Mouse (Mus musculus) embryonic facial prominence, embryonic 13.5 days (tissue): Measurements from ENCODE around the gene Leng1. TPM values are rescaled to one million over a fixed set of nuclear protein-coding genes. Genes with fewer than 3 reads are reported as not detected.
"Not testable (repeated sequence)": the region's sequence is repeated elsewhere in the genome, so short reads cannot be mapped to it uniquely, and the experiment has no call there.

Source experiments
- ATAC-seq: fragments of 200-750 bp; cut with Nextera tagmentation; 2 replicates; pipeline ENCODE4 v1.8.0; 2017; ENCODE audit warnings: low read depth; ENCODE audit not compliant: insufficient number of reproducible peaks, insufficient read depth, low FRiP score, low TSS enrichment
- H3K27ac ChIP-seq: fragments of 300-500 bp; sonication (generic); 2 replicates; pipeline ENCODE4 v1.5.1; 2015; ENCODE audit warnings: moderate library complexity, mild to moderate bottlenecking, inconsistent platforms
- H3K27me3 ChIP-seq: fragments of 300-500 bp; sonication (generic); 2 replicates; pipeline ENCODE4 v1.6.1; 2015; ENCODE audit warnings: mild to moderate bottlenecking, inconsistent platforms
- H3K36me3 ChIP-seq: fragments of 300-500 bp; sonication (generic); 2 replicates; pipeline ENCODE4 v1.6.1; 2015; ENCODE audit warnings: mild to moderate bottlenecking, inconsistent platforms
- H3K4me1 ChIP-seq: fragments of 300-500 bp; sonication (generic); 2 replicates; pipeline ENCODE4 v1.6.1; 2015; ENCODE audit warnings: inconsistent platforms
- H3K4me2 ChIP-seq: fragments of 300-500 bp; sonication (generic); 2 replicates; pipeline ENCODE4 v1.6.1; 2015; ENCODE audit warnings: moderate library complexity, mild to moderate bottlenecking, inconsistent platforms
- H3K4me3 ChIP-seq: fragments of 300-500 bp; sonication (generic); 2 replicates; pipeline ENCODE4 v1.5.1; 2015; ENCODE audit warnings: mild to moderate bottlenecking, inconsistent platforms
- H3K9ac ChIP-seq: fragments of 300-500 bp; sonication (generic); 2 replicates; pipeline ENCODE4 v1.6.1; 2015; ENCODE audit warnings: mild to moderate bottlenecking, inconsistent platforms
- H3K9me3 ChIP-seq: fragments of 300-500 bp; sonication (generic); 2 replicates; pipeline ENCODE4 v1.6.1; 2016; ENCODE audit warnings: inconsistent platforms
- WGBS: fragments of 180-500 bp; shearing (Covaris S2); methylation state at CpG from one replicate; pipeline ENCODE4 v1.1.7; 2015; ENCODE audit warnings: mixed read lengths; 5-methylcytosine and 5-hydroxymethylcytosine counted together
- polyA plus RNA-seq: library from polyadenylated mRNA; unstranded; fragments of >200 nt; fragmentation: Nextera tagmentation; extraction: Ambion mirVana; gene quantifications from 2 replicates; pipeline ENCODE4 v1.2.1, GENCODE M21; 2015

The Leng1 gene
- 20.0 and 20.6 TPM in 2 replicates for polyA plus RNA-seq

- Histone ChIP-seq H3K4me1 (peaks cover 23% of the 10 kb centered on the region), H3K4me3 (peak within 1 kb of the TSS; percentile 74), H3K27me3 (no peaks in the 10 kb centered on the region), H3K4me2 (peak within 1 kb of the TSS; percentile 70), H3K36me3 (peaks cover 28% of the 10 kb centered on the region), H3K27ac (peak within 1 kb of the TSS; percentile 90), H3K9ac (peak within 1 kb of the TSS; percentile 87), H3K9me3 (no peaks in the 10 kb centered on the region)
- peak; percentile 97 for ATAC-seq
- 4% methylated on average over 45 of the region's 45 CpGs for WGBS
Observed at GRCm38 (mm10) chr7:3665215-3666114, at the start of gene Leng1. Gene Leng1, minus strand, starts transcription at chr7:3665840.

DNA sequence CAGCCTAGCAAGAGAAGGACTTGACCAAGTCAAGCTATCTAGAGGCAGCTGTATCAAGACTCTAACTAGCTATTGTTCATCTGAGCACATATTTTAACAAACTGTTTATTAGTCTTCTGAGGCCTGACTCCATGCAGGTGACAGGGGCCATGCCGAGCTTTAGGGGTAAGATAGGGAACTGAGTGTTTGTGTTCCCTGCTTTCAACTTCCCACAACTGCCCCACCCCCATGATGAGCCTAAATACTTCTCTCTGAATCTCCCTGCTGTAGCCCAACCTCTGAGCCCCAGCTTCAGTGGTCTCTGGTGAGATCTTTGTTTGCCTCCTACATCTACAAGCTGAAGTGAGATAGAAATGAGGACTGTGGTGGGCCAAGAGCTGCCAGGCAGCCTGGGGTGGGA lies 49.6 kb upstream of the Leng1 start:
- H3K9ac ChIP-seq, result no peak overlapping the region
- ATAC-seq, result no peak
- no peak overlapping the region for H3K4me3 ChIP-seq
- H3K27me3 ChIP-seq, result no peaks in the 10 kb centered on the region
- 71% methylated on average over 1 of the region's 1 CpGs for WGBS
- no peaks in the 10 kb centered on the region for H3K4me1 ChIP-seq
- H3K36me3 ChIP-seq, result no peaks in the 10 kb centered on the region
- H3K27ac ChIP-seq, result no peak overlapping the region
- no peak overlapping the region for H3K4me2 ChIP-seq
- H3K9me3 ChIP-seq, result no peaks in the 10 kb centered on the region

- H3K4me1 ChIP-seq, result no peaks in the 10 kb centered on the region
- WGBS, result 37% methylated on average over 5 of the region's 5 CpGs
- H3K4me3 ChIP-seq, result no peak overlapping the region
- H3K9ac ChIP-seq, result no peak overlapping the region
- H3K4me2 ChIP-seq, result no peak overlapping the region
- H3K27me3 ChIP-seq, result no peaks in the 10 kb centered on the region
- H3K36me3 ChIP-seq, result peaks cover 6% of the 10 kb centered on the region; the same call in 1 of the 2 replicates
- no peak overlapping the region for H3K27ac ChIP-seq
- H3K9me3 ChIP-seq, result no peaks in the 10 kb centered on the region
- no peak for ATAC-seq
Observed at GRCm38 (mm10) chr7:3712264-3712942, 46.8 kb upstream of the Leng1 start.

GRCm38 (mm10) chr7:3709000-3709399 lies 43.4 kb upstream of the Leng1 start:
- no peaks in the 10 kb centered on the region for H3K9me3 ChIP-seq
- H3K36me3 ChIP-seq, result peaks cover 28% of the 10 kb centered on the region
- no peak overlapping the region for H3K4me2 ChIP-seq
- no peaks in the 10 kb centered on the region for H3K27me3 ChIP-seq
- H3K27ac ChIP-seq, result no peak overlapping the region
- ATAC-seq, result no peak
- peaks cover 17% of the 10 kb centered on the region for H3K4me1 ChIP-seq
- no peak overlapping the region for H3K4me3 ChIP-seq
- WGBS, result 68% methylated on average over 1 of the region's 1 CpGs
- no peak overlapping the region for H3K9ac ChIP-seq

DNA sequence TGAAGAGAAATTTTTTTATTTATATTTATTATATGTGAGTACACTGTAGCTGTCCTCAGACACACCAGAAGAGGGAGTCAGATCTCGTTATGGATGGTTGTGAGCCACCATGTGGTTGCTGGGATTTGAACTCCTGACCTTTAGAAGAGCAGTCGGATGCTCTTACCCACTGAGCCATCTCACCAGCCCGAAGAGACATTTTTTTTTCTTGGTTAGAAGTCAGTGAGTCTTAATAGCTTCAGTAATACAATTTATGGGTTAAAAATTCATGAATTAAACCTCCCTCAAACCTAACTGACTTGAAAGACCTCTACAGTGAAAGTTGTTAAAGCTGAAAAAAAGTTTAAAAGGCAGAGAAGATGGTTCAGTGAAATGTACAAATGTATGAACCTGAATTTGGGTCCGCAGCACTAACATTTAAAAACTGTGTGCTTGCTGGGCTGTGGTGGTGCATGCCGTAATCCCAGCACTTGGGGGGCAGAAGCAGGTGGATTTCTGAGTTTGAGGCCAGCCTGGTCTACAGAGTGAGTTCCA lies 42.9 kb upstream of the Leng1 start:
- ATAC-seq, H3K27ac ChIP-seq, H3K4me2 ChIP-seq, H3K4me3 ChIP-seq, H3K9me3 ChIP-seq, H3K9ac ChIP-seq, H3K27me3 ChIP-seq: not testable (repeated sequence)
- Histone ChIP-seq H3K4me1 (peaks cover 17% of the 10 kb centered on the region), H3K36me3 (peaks cover 28% of the 10 kb centered on the region)
- WGBS, result 36% methylated on average over 5 of the region's 5 CpGs

- Histone ChIP-seq H3K27ac (no peak overlapping the region), H3K36me3 (peaks cover 28% of the 10 kb centered on the region), H3K4me2 (no peak overlapping the region)
Observed at GRCm38 (mm10) chr7:3707568-3708413, 42.2 kb upstream of the Leng1 start.

DNA sequence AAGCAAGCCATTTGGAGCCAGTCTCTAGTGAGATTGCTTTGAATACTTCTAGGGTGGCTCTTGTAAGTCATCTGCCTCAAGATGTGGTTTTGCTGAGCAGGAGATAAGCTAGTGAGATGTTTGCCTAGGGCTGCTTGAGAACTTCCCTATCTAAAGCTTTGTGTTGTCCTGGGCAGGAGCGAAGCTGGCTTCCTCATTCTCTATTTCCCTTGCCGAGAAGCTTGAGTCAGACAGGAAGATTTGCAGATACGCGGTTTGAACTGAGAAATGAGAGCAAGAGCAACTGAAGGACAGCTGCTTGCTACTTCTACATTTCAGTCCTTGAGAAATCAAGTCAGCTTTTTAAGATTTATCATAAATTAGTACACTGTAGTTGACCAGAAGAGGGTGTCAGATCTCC lies 41.4 kb upstream of the Leng1 start:
- peak overlapping the region; percentile 91; the same call in 1 of the 2 replicates for H3K4me2 ChIP-seq
- H3K4me1 ChIP-seq, result peaks cover 17% of the 10 kb centered on the region
- H3K36me3 ChIP-seq, result peaks cover 28% of the 10 kb centered on the region
- no peaks in the 10 kb centered on the region for H3K9me3 ChIP-seq
- 0 out of 2 replicates have a peak overlapping the region, but pooled peaks have one; percentile 6 for H3K4me3 ChIP-seq
- 0 out of 2 replicates have a peak overlapping the region, but pooled peaks have one; percentile 6 for H3K9ac ChIP-seq
- H3K27ac ChIP-seq, result no peak overlapping the region
- ATAC-seq, result no peak
- H3K27me3 ChIP-seq, result no peaks in the 10 kb centered on the region
- WGBS, result 53% methylated on average over 4 of the region's 4 CpGs

More at GRCm38 (mm10) chr7:3707568-3708413, 42.2 kb upstream of the Leng1 start:
- H3K9me3 ChIP-seq, result no peaks in the 10 kb centered on the region
- WGBS, result 31% methylated on average over 7 of the region's 7 CpGs
- peaks cover 17% of the 10 kb centered on the region for H3K4me1 ChIP-seq
- ATAC-seq, result no peak
- H3K9ac ChIP-seq, result no peak overlapping the region
- no peaks in the 10 kb centered on the region for H3K27me3 ChIP-seq
- H3K4me3 ChIP-seq, result no peak overlapping the region

DNA sequence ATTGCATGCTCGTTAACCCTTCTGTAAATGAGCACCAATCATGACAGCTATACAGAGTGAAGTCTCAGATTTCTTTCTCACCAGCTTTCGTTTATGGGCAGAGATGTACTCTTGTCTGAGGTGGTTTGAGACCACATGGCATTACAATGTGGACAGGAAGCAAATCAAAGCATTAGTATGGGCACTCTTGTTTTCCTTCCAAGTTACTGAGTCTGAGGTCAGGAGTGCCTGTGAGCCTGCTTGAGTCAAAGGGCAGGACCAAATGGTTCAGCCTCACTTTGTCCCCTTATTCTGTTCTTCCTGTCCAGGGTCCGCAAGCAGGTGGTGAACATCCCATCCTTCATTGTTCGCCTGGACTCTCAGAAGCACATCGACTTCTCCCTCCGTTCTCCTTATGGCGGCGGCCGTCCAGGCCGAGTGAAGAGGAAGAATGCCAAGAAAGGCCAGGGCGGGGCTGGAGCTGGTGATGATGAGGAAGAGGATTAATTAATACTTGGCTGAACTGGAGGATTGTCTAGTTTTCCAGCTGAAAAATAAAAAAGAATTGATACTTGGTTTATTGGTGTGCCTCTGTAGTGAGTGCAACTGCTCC lies 40.8 kb upstream of the Leng1 start:
- WGBS, result 60% methylated on average over 11 of the region's 11 CpGs
- H3K27ac ChIP-seq, result no peak overlapping the region; the same call in 1 of the 2 replicates
- no peaks in the 10 kb centered on the region for H3K9me3 ChIP-seq
- peak overlapping the region; percentile 94 for H3K9ac ChIP-seq
- H3K27me3 ChIP-seq, result no peaks in the 10 kb centered on the region
- H3K36me3 ChIP-seq, result peaks cover 28% of the 10 kb centered on the region
- peak overlapping the region; percentile 83 for H3K4me3 ChIP-seq
- peaks cover 17% of the 10 kb centered on the region for H3K4me1 ChIP-seq
- peak overlapping the region; percentile 91 for H3K4me2 ChIP-seq
- no peak for ATAC-seq

GRCm38 (mm10) chr7:3705911-3706310 lies 40.3 kb upstream of the Leng1 start:
- Histone ChIP-seq H3K27me3 (no peaks in the 10 kb centered on the region), H3K36me3 (peaks cover 34% of the 10 kb centered on the region), H3K4me2 (peak overlapping the region; percentile 91), H3K9me3 (no peaks in the 10 kb centered on the region), H3K9ac (peak overlapping the region; percentile 94), H3K4me3 (peak overlapping the region; percentile 83), H3K4me1 (peaks cover 17% of the 10 kb centered on the region), H3K27ac (0 out of 2 replicates have a peak overlapping the region, but pooled peaks have one; percentile 23)
- 28% methylated on average over 6 of the region's 6 CpGs for WGBS
- ATAC-seq, result no peak

DNA sequence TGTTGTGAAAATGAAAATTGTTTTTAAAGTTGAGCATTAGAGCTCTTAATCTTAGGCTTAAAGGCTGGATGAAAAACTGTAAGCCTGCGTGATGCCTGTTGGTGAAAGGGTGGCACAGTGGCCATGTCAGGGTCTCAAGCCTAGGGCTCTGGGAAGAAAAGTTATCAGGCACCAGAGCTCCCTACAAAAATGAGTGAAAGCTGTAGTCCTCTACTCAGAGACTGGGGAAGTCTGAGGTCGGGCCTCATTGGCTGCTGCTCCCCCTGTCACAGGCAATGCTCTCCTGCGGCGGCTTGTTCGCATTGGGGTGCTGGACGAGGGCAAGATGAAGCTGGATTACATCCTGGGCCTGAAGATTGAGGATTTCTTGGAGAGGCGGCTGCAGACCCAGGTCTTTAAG lies 39.8 kb upstream of the Leng1 start:
- H3K27me3 ChIP-seq, ATAC-seq, H3K9me3 ChIP-seq: not testable (repeated sequence)
- peaks cover 36% of the 10 kb centered on the region for H3K36me3 ChIP-seq
- peak overlapping the region; percentile 94 for H3K9ac ChIP-seq
- peak overlapping the region; percentile 83 for H3K4me3 ChIP-seq
- H3K27ac ChIP-seq, result peak overlapping the region; percentile 96
- peaks cover 17% of the 10 kb centered on the region for H3K4me1 ChIP-seq
- H3K4me2 ChIP-seq, result peak overlapping the region; percentile 91
- 3% methylated on average over 6 of the region's 7 CpGs for WGBS
